Mouse (Mus musculus): ENCODE measurements around the gene St6galnac4. TPM values are rescaled to one million over a fixed set of nuclear protein-coding genes. Genes with fewer than 3 reads are reported as not detected.

Gene St6galnac4
- polyA plus RNA-seq, 1 experiment = 9.6 TPM

DNA sequence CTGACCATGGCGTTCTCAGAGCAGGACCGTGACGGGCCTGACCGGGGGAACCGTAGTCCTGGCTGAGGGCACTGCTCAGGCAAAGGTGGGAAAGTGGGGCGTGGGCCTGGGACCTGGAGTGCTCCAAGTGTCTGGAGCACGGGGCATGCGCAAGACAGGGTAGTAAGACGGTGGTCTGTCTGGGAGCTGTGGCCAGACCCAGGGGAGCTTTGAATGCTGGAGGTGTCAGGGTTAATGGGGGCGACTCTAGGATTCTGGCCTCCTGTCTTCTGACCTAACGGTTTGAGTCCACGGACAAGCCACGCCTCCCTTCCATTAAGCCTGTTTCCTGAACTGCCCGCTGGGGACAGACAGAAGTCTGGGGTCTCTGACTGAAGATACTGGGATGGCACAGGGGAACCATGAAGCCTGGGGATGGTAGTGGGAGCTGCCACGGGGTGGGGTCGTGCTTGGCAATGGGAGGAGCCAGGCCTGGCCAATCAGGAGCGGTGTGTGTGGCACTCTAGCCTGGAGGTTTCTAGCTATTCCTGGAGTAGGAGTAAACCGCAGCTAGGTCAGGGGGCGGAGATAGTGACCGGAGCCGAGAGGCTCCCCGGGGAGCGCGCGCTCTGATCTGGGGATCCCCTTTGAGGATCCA, 21.4 kb downstream of the St6galnac4 start:
- H3K36me3 ChIP-seq (ENCODE audit: control insufficient read depth, insufficient read depth, low read length) = no peaks in the 10 kb centered on the region
- H3K4me3 ChIP-seq (ENCODE audit: low read depth, low read length) = peak overlapping the region; percentile 66
- no peak for TF ChIP-seq POLR2A (IDR thresholded peaks at IDR 0.05; ENCODE audit: low read depth, low read length)
- TF ChIP-seq CTCF (IDR thresholded peaks at IDR 0.05; ENCODE audit: extremely low read depth, insufficient read length, insufficient replicate concordance, low read depth, low read length) = no peak
- WGBS = 11% methylated on average over 25 of the region's 25 CpGs
- H3K27me3 ChIP-seq (ENCODE audit: control insufficient read depth, insufficient read depth, low read length) = peaks cover 16% of the 10 kb centered on the region
- peaks cover 8% of the 10 kb centered on the region for H3K4me1 ChIP-seq (ENCODE audit: control insufficient read depth, insufficient read depth, insufficient read length, low read length)
- peak overlapping the region; percentile 54 for H3K27ac ChIP-seq (ENCODE audit: insufficient read depth, low read depth, low read length)

GRCm38 (mm10) chr2:32608778-32609435, 22.0 kb downstream of the St6galnac4 start:
- Histone ChIP-seq H3K4me3 (ENCODE audit: low read depth, low read length) (peak overlapping the region; percentile 66), H3K27ac (ENCODE audit: insufficient read depth, low read depth, low read length) (peak overlapping the region; percentile 45), H3K36me3 (ENCODE audit: control insufficient read depth, insufficient read depth, low read length) (no peaks in the 10 kb centered on the region), H3K4me1 (ENCODE audit: control insufficient read depth, insufficient read depth, insufficient read length, low read length) (peaks cover 8% of the 10 kb centered on the region), H3K27me3 (ENCODE audit: control insufficient read depth, insufficient read depth, low read length) (peaks cover 16% of the 10 kb centered on the region)
- WGBS = 69% methylated on average over 18 of the region's 18 CpGs
- no peak for TF ChIP-seq CTCF (IDR thresholded peaks at IDR 0.05; ENCODE audit: extremely low read depth, insufficient read length, insufficient replicate concordance, low read depth, low read length)
- TF ChIP-seq POLR2A (IDR thresholded peaks at IDR 0.05; ENCODE audit: low read depth, low read length) = no peak

DNA sequence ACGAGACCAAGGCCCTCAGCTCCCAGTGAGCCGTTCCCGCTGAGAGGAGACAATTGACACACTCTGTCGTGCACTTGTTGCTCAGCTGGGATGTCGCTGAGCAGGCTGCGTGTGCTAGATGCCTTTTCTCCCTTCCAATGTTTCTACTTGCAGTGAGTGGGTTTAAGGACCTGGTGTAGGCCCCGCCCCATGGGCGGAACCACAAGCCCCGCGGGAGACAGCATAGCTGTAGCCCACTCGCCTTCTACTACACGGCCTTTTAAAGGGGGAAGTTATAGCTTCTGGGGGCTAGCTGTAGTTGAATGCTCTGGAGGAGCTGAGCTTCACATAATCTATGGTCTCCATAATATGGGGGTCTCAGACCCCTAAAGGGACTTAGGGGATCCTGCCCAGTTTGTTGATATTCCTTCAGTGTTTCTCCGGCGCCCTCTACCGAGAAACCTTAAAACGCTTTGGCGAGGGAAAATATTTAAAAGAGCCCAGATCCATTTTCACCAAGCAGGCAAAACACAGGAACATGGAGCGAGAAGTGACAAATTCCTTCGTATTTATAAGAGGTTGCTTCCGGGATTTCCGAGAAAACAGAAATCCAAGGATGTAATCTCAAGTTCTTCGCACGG, 23.8 kb downstream of the St6galnac4 start:
- Histone ChIP-seq H3K27ac (ENCODE audit: insufficient read depth, low read depth, low read length) (no peak overlapping the region), H3K36me3 (ENCODE audit: control insufficient read depth, insufficient read depth, low read length) (no peaks in the 10 kb centered on the region), H3K4me1 (ENCODE audit: control insufficient read depth, insufficient read depth, insufficient read length, low read length) (peaks cover 8% of the 10 kb centered on the region), H3K27me3 (ENCODE audit: control insufficient read depth, insufficient read depth, low read length) (peaks cover 16% of the 10 kb centered on the region), H3K4me3 (ENCODE audit: low read depth, low read length) (peak overlapping the region; percentile 11)
- peak; percentile 29; the same call in 1 of the 2 replicates for TF ChIP-seq CTCF (IDR thresholded peaks at IDR 0.05; ENCODE audit: extremely low read depth, insufficient read length, insufficient replicate concordance, low read depth, low read length)
- no peak for TF ChIP-seq POLR2A (IDR thresholded peaks at IDR 0.05; ENCODE audit: low read depth, low read length)
- 12% methylated on average over 23 of the region's 23 CpGs for WGBS

DNA sequence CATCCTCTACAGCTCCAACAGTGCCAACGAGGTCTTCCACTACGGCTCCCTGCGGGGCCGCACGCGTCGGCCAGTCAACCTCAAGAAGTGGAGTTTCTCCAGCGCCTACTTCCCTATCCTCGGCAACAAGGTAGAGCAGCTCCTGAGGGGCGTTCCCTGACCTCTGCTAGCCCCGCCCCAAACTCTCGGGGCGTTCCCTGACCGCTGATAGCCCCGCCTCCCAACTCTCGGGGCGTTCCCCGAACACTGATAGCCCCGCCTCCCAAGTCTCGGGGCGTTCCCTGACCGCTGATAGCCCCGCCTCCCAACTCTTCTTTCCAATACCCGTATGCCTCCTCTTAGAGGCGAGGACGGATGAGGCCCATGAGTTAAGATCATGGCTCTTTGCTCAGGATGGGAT, 25.4 kb downstream of the St6galnac4 start:
- WGBS = 77% methylated on average over 26 of the region's 26 CpGs
- peaks cover 5% of the 10 kb centered on the region for H3K4me1 ChIP-seq (ENCODE audit: control insufficient read depth, insufficient read depth, insufficient read length, low read length)
- no peak for TF ChIP-seq CTCF (IDR thresholded peaks at IDR 0.05; ENCODE audit: extremely low read depth, insufficient read length, insufficient replicate concordance, low read depth, low read length)
- TF ChIP-seq POLR2A (IDR thresholded peaks at IDR 0.05; ENCODE audit: low read depth, low read length) = no peak

GRCm38 (mm10) chr2:32617109-32617508, 30.2 kb downstream of the St6galnac4 start:
- Histone ChIP-seq H3K4me1 (ENCODE audit: control insufficient read depth, insufficient read depth, insufficient read length, low read length) (peaks cover 3% of the 10 kb centered on the region; the same call in 1 of the 2 replicates), H3K27ac (ENCODE audit: insufficient read depth, low read depth, low read length) (no peak overlapping the region), H3K4me3 (ENCODE audit: low read depth, low read length) (no peak overlapping the region), H3K27me3 (ENCODE audit: control insufficient read depth, insufficient read depth, low read length) (no peaks in the 10 kb centered on the region), H3K36me3 (ENCODE audit: control insufficient read depth, insufficient read depth, low read length) (no peaks in the 10 kb centered on the region)
- no peak for TF ChIP-seq CTCF (IDR thresholded peaks at IDR 0.05; ENCODE audit: extremely low read depth, insufficient read length, insufficient replicate concordance, low read depth, low read length)
- TF ChIP-seq POLR2A (IDR thresholded peaks at IDR 0.05; ENCODE audit: low read depth, low read length) = no peak
- 94% methylated on average over 1 of the region's 1 CpGs for WGBS

More for the DNA sequence above, 25.4 kb downstream of the St6galnac4 start:
- Histone ChIP-seq H3K27ac (ENCODE audit: insufficient read depth, low read depth, low read length) (no peak overlapping the region), H3K36me3 (ENCODE audit: control insufficient read depth, insufficient read depth, low read length) (no peaks in the 10 kb centered on the region), H3K4me3 (ENCODE audit: low read depth, low read length) (no peak overlapping the region), H3K27me3 (ENCODE audit: control insufficient read depth, insufficient read depth, low read length) (peaks cover 9% of the 10 kb centered on the region)

DNA sequence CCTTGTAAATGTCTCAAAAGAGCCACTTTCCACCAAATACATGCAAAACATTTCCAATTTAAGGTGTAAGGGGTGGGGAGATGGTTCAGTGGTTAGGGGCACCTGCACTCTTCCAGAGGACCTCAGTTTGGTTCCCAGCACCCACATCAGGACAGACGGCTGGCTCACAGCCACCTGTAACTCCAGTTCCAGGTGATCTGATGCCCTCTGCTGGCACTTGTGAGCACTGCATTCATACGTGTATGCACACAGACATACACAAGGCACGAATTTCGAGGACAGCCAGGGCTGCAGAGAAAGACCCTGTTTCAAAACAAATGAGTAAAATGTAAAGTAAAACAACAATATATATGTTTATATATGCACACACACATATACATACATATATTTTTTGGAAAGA, 30.7 kb downstream of the St6galnac4 start:
- H3K4me1 ChIP-seq (ENCODE audit: control insufficient read depth, insufficient read depth, insufficient read length, low read length) = peaks cover 3% of the 10 kb centered on the region; the same call in 1 of the 2 replicates
- H3K4me3 ChIP-seq (ENCODE audit: low read depth, low read length) = no peak overlapping the region
- no peak overlapping the region for H3K27ac ChIP-seq (ENCODE audit: insufficient read depth, low read depth, low read length)
- TF ChIP-seq CTCF (IDR thresholded peaks at IDR 0.05; ENCODE audit: extremely low read depth, insufficient read length, insufficient replicate concordance, low read depth, low read length) (peak; percentile 31; the same call in 1 of the 2 replicates), POLR2A (IDR thresholded peaks at IDR 0.05; ENCODE audit: low read depth, low read length) (no peak)
- WGBS = 96% methylated on average over 4 of the region's 4 CpGs
- no peaks in the 10 kb centered on the region for H3K36me3 ChIP-seq (ENCODE audit: control insufficient read depth, insufficient read depth, low read length)
- no peaks in the 10 kb centered on the region for H3K27me3 ChIP-seq (ENCODE audit: control insufficient read depth, insufficient read depth, low read length)

DNA sequence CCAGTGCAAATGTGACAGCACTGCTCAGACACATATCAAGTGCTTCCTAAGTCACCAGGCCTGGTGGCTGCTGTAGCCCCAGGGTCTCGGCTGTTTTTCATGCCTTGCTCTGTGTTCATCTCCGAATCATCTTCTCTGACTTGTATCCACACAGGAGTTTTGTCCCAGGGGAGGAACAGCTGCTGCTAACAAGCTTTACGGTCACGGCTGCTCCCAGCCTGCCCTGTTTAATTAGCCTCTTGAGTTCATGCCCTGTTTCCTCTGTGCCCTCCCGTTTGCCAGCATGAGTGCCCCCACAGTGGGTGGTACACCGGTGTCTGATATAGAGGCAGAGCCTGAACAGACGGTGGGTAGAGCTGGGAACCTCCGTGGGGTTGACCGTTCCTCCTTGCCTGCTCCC, 31.2 kb downstream of the St6galnac4 start:
- WGBS = 83% methylated on average over 9 of the region's 9 CpGs
- TF ChIP-seq POLR2A (IDR thresholded peaks at IDR 0.05; ENCODE audit: low read depth, low read length) = no peak
- TF ChIP-seq CTCF (IDR thresholded peaks at IDR 0.05; ENCODE audit: extremely low read depth, insufficient read length, insufficient replicate concordance, low read depth, low read length) = no peak

More for the DNA sequence above, 31.2 kb downstream of the St6galnac4 start:
- H3K36me3 ChIP-seq (ENCODE audit: control insufficient read depth, insufficient read depth, low read length) = no peaks in the 10 kb centered on the region
- H3K27ac ChIP-seq (ENCODE audit: insufficient read depth, low read depth, low read length) = no peak overlapping the region
- H3K27me3 ChIP-seq (ENCODE audit: control insufficient read depth, insufficient read depth, low read length) = no peaks in the 10 kb centered on the region
- H3K4me3 ChIP-seq (ENCODE audit: low read depth, low read length) = no peak overlapping the region
- H3K4me1 ChIP-seq (ENCODE audit: control insufficient read depth, insufficient read depth, insufficient read length, low read length) = peaks cover 3% of the 10 kb centered on the region; the same call in 1 of the 2 replicates
